Mouse (Mus musculus): ENCODE results near the gene Zmiz1.

Gene Zmiz1

GRCm38 (mm10) chr14:25493301-25494241, 34.6 kb downstream of the Zmiz1 start:
- DNase-seq: no peak

- DNase-seq: no peak
Measured at GRCm38 (mm10) chr14:25494778-25495177, 35.8 kb downstream of the Zmiz1 start.

GRCm38 (mm10) chr14:25496116-25496515, 37.1 kb downstream of the Zmiz1 start:
- DNase-seq: peak; percentile 40

GRCm38 (mm10) chr14:25496989-25497388, 38.0 kb downstream of the Zmiz1 start:
- DNase-seq: peak; percentile 18

GRCm38 (mm10) chr14:25497596-25497995, 38.6 kb downstream of the Zmiz1 start:
- DNase-seq: peak; percentile 57

GRCm38 (mm10) chr14:25498367-25498766, 39.4 kb downstream of the Zmiz1 start:
- no peak for DNase-seq

GRCm38 (mm10) chr14:25499526-25499925, 40.5 kb downstream of the Zmiz1 start:
- no peak for DNase-seq

GRCm38 (mm10) chr14:25500511-25501120, 41.6 kb downstream of the Zmiz1 start:
- DNase-seq: peak; percentile 53

- no peak for DNase-seq
Measured at GRCm38 (mm10) chr14:25501481-25501880, 42.5 kb downstream of the Zmiz1 start.

GRCm38 (mm10) chr14:25502355-25502754, 43.4 kb downstream of the Zmiz1 start:
- DNase-seq: no peak

GRCm38 (mm10) chr14:25504241-25504640, 45.3 kb downstream of the Zmiz1 start:
- DNase-seq: no peak

- DNase-seq: peak; percentile 65
Measured at GRCm38 (mm10) chr14:25505201-25505671, 46.3 kb downstream of the Zmiz1 start.

- DNase-seq: no peak
Measured at GRCm38 (mm10) chr14:25508111-25508756, 49.2 kb downstream of the Zmiz1 start.

- no peak for DNase-seq
Measured at GRCm38 (mm10) chr14:25508757-25509139, 49.8 kb downstream of the Zmiz1 start.

GRCm38 (mm10) chr14:25509450-25510129, 50.6 kb downstream of the Zmiz1 start:
- DNase-seq: peak; percentile 72

GRCm38 (mm10) chr14:25510362-25510761, 51.4 kb downstream of the Zmiz1 start:
- DNase-seq: no peak

- peak; percentile 49 for DNase-seq
Measured at GRCm38 (mm10) chr14:25510987-25511386, 52.0 kb downstream of the Zmiz1 start.

GRCm38 (mm10) chr14:25511564-25511963, 52.6 kb downstream of the Zmiz1 start:
- peak; percentile 37 for DNase-seq

- DNase-seq: no peak
Measured at GRCm38 (mm10) chr14:25511967-25512366, 53.0 kb downstream of the Zmiz1 start.

- DNase-seq: no peak
Measured at GRCm38 (mm10) chr14:25512803-25513202, 53.8 kb downstream of the Zmiz1 start.

GRCm38 (mm10) chr14:25513496-25513895, 54.5 kb downstream of the Zmiz1 start:
- no peak for DNase-seq

GRCm38 (mm10) chr14:25514943-25515512, 56.0 kb downstream of the Zmiz1 start:
- DNase-seq: no peak
